Mouse (Mus musculus): ENCODE measurements around the gene Tulp3. TPM values are rescaled to one million over a fixed set of nuclear protein-coding genes. Genes with fewer than 3 reads are reported as not detected.

Gene Tulp3
- total and polyA plus RNA-seq, 3 experiments = 3.7 to 13.1 (median 5.5) TPM

DNA sequence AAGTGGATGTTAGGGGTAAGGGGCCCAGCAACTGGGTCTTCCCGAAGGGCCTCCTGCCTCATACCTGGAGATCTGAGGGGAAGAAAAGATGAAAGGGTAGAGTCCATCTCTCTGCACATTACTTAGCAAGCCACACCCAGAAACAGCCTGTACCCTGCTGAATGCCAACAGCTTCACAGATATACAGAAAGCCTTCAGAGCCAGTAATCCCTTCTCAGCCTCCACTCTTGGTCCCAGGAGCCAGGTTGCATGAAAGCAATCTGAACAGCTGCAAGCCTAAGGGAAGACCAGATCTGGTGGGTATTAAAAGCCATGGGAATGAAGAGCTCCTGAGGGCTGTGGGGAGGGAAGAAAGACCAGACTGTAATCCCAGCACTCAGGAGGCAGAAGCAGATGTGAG, 33.5 kb upstream of the Tulp3 start:
- DNase-seq (ENCODE audit: extremely low read depth) = no peak
- dilution Hi-C loops (cut with MboI; ENCODE audit: extremely low pct_ligation_motif_present, extremely low pct_unique_long_range_greater_than_20kb, low sequenced_read_pairs) = no loop called here

GRCm38 (mm10) chr6:128385026-128385425, 29.4 kb upstream of the Tulp3 start:
- dilution Hi-C loops (cut with MboI; ENCODE audit: extremely low pct_ligation_motif_present, extremely low pct_unique_long_range_greater_than_20kb, low sequenced_read_pairs) (no loop called here), in situ Hi-C loops (cut with MboI; ENCODE audit: low pct_ligation_motif_present, low pct_unique_long_range_greater_than_20kb, low sequenced_read_pairs) (no loop called here)
- Histone ChIP-seq H3K36me3 (replicated peaks in 1 of 2; ENCODE audit: control insufficient read depth in 1 of 2, insufficient read depth in 1 of 2, low read length in 1 of 2) (no peaks in the 10 kb centered on the region), H3K4me1 (ENCODE audit: control insufficient read depth in 1 of 2, insufficient read depth in 2 of 2) (peaks cover 8 to 39% of the 10 kb centered on the region in 2 experiments; a peak in 2 of 4 replicates), H3K27ac (ENCODE audit: insufficient read depth, low read depth) (no peak overlapping the region), H3K27me3 (replicated peaks) (no peaks in the 10 kb centered on the region), H3K9ac (ENCODE audit: insufficient read depth, low read depth) (no peak overlapping the region), H3K79me2 (replicated peaks; ENCODE audit: control insufficient read depth, extremely low read depth, insufficient read depth, poor library complexity, severe bottlenecking) (no peaks in the 10 kb centered on the region), H3K9me3 (replicated peaks; ENCODE audit: low read length) (no peaks in the 10 kb centered on the region), H3K4me2 (ENCODE audit: insufficient read depth, low read depth, poor library complexity, severe bottlenecking) (no peak overlapping the region), H3K4me3 (replicated peaks in 1 of 3; ENCODE audit: low read depth in 2 of 3, low read length in 2 of 3, poor library complexity in 1 of 3) (no peak overlapping the region)
- DNase-seq (ENCODE audit: extremely low read depth) = no peak
- TF ChIP-seq MAFK (IDR thresholded peaks at IDR 0.05; ENCODE audit: insufficient replicate concordance, low read length) (no peak), MYC (IDR thresholded peaks at IDR 0.05; ENCODE audit: low read depth, low read length) (no peak), POLR2A (IDR thresholded peaks at IDR 0.05; ENCODE audit: low read depth, low read length) (no peak), KAT2A (IDR thresholded peaks at IDR 0.05; ENCODE audit: insufficient replicate concordance, low read length) (no peak), ELF1 (IDR thresholded peaks at IDR 0.05; ENCODE audit: low read depth, low read length) (no peak), NELFE (IDR thresholded peaks at IDR 0.05; ENCODE audit: low read depth, low read length) (no peak), BHLHE40 (IDR thresholded peaks at IDR 0.05; ENCODE audit: low read depth, low read length) (no peak), MEF2A (IDR thresholded peaks at IDR 0.05; ENCODE audit: borderline replicate concordance, low read depth, low read length) (no peak), ETS1 (conservative IDR thresholded peaks at IDR 0.05; ENCODE audit: low read depth, low read length) (no peak), USF1 (IDR thresholded peaks at IDR 0.05; ENCODE audit: low read depth, low read length) (no peak), ZKSCAN1 (IDR thresholded peaks at IDR 0.05; ENCODE audit: borderline replicate concordance, low read depth, low read length) (no peak), E2F4 (IDR thresholded peaks at IDR 0.05; ENCODE audit: insufficient replicate concordance, low read depth, low read length) (no peak), EP300 (IDR thresholded peaks at IDR 0.05; ENCODE audit: low read length) (no peak), CHD1 (IDR thresholded peaks at IDR 0.05; ENCODE audit: low read depth, low read length) (no peak), USF2 (conservative IDR thresholded peaks at IDR 0.05; ENCODE audit: low read depth, low read length) (no peak), ZNF384 (IDR thresholded peaks at IDR 0.05; ENCODE audit: low read depth, low read length) (no peak), GABPA (IDR thresholded peaks at IDR 0.05; ENCODE audit: insufficient replicate concordance, low read depth, low read length) (no peak), TCF12 (IDR thresholded peaks at IDR 0.05; ENCODE audit: low read depth, low read length) (no peak), SMC3 (IDR thresholded peaks at IDR 0.05; ENCODE audit: low read depth, low read length) (no peak), CTCF (conservative IDR thresholded peaks at IDR 0.05 in 1 of 2, IDR thresholded peaks at IDR 0.05 in 1 of 2; ENCODE audit: low read depth in 2 of 2, low read length in 2 of 2) (no peak)

More for the DNA sequence above, 33.5 kb upstream of the Tulp3 start:
- Histone ChIP-seq H3K27me3 (replicated peaks) (no peaks in the 10 kb centered on the region), H3K79me2 (replicated peaks; ENCODE audit: control insufficient read depth, extremely low read depth, insufficient read depth, poor library complexity, severe bottlenecking) (no peaks in the 10 kb centered on the region), H3K27ac (ENCODE audit: insufficient read depth, low read depth) (no peak overlapping the region), H3K4me3 (replicated peaks in 1 of 3; ENCODE audit: low read depth in 2 of 3, low read length in 2 of 3, poor library complexity in 1 of 3) (no peak overlapping the region), H3K9me3 (replicated peaks; ENCODE audit: low read length) (no peaks in the 10 kb centered on the region), H3K36me3 (replicated peaks in 1 of 2; ENCODE audit: control insufficient read depth in 1 of 2, insufficient read depth in 1 of 2, low read length in 1 of 2) (no peaks in the 10 kb centered on the region), H3K9ac (ENCODE audit: insufficient read depth, low read depth) (no peak overlapping the region), H3K4me1 (ENCODE audit: control insufficient read depth in 1 of 2, insufficient read depth in 2 of 2) (peaks cover 0 to 4% of the 10 kb centered on the region in 2 experiments; a peak in 1 of 4 replicates), H3K4me2 (ENCODE audit: insufficient read depth, low read depth, poor library complexity, severe bottlenecking) (no peak overlapping the region)
- in situ Hi-C loops (cut with MboI; ENCODE audit: low pct_ligation_motif_present, low pct_unique_long_range_greater_than_20kb, low sequenced_read_pairs) = no loop called here
- TF ChIP-seq USF1 (IDR thresholded peaks at IDR 0.05; ENCODE audit: low read depth, low read length) = no peak
- no peak for TF ChIP-seq USF2 (conservative IDR thresholded peaks at IDR 0.05; ENCODE audit: low read depth, low read length)
- TF ChIP-seq MAX (IDR thresholded peaks at IDR 0.05; ENCODE audit: low read length) = no peak
- no peak for TF ChIP-seq MXI1 (IDR thresholded peaks at IDR 0.05; ENCODE audit: low read depth, low read length)
- no peak for TF ChIP-seq PAX5 (IDR thresholded peaks at IDR 0.05; ENCODE audit: low read length)
- TF ChIP-seq NRF1 (IDR thresholded peaks at IDR 0.05; ENCODE audit: low read depth, low read length) = no peak
- TF ChIP-seq JUN (IDR thresholded peaks at IDR 0.05; ENCODE audit: insufficient read depth, low read depth, low read length) = no peak
- TF ChIP-seq IRF4 (IDR thresholded peaks at IDR 0.05; ENCODE audit: low read depth, low read length) = no peak
- no peak for TF ChIP-seq POLR2AphosphoS2 (IDR thresholded peaks at IDR 0.05; ENCODE audit: low read depth, low read length)
- no peak for TF ChIP-seq ELF1 (IDR thresholded peaks at IDR 0.05; ENCODE audit: low read depth, low read length)
- TF ChIP-seq KAT2A (IDR thresholded peaks at IDR 0.05; ENCODE audit: insufficient replicate concordance, low read length) = no peak
- no peak for TF ChIP-seq GABPA (IDR thresholded peaks at IDR 0.05; ENCODE audit: insufficient replicate concordance, low read depth, low read length)
- no peak for TF ChIP-seq JUND (conservative IDR thresholded peaks at IDR 0.05; ENCODE audit: low read depth, low read length)
- TF ChIP-seq ETS1 (conservative IDR thresholded peaks at IDR 0.05; ENCODE audit: low read depth, low read length) = no peak
- TF ChIP-seq E2F4 (IDR thresholded peaks at IDR 0.05; ENCODE audit: insufficient replicate concordance, low read depth, low read length) = no peak
- TF ChIP-seq CTCF (conservative IDR thresholded peaks at IDR 0.05 in 1 of 2, IDR thresholded peaks at IDR 0.05 in 1 of 2; ENCODE audit: low read depth in 2 of 2, low read length in 2 of 2) = no peak
- no peak for TF ChIP-seq POLR2A (IDR thresholded peaks at IDR 0.05; ENCODE audit: low read depth, low read length)
